Mouse (Mus musculus) WW6 (cell line): ENCODE measurements at regions not wholly inside any gene's neighbourhood (a gene's known extent, or its start where the extent isn't known, plus 50 kb on each side); places are given as distances from the start of the nearest gene placed in this dataset.

ENCODE experiments used
- DNase-seq: peaks from one replicate; pipeline ENCODE4 v3.0.0-alpha.2; 2013; ENCODE audit warnings: low read depth, low spot score

- no peak for DNase-seq
These were observed 59.7 kb upstream of the Tbx20 start for GRCm38 (mm10) chr9:24833766-24834165.

GRCm38 (mm10) chr9:24848210-24848609, 74.1 kb upstream of the Tbx20 start:
- DNase-seq: no peak

- no peak for DNase-seq
These were observed 85.4 kb upstream of the Tbx20 start for GRCm38 (mm10) chr9:24859459-24859858.

GRCm38 (mm10) chr9:24866390-24867173, 92.5 kb upstream of the Tbx20 start:
- no peak for DNase-seq

GRCm38 (mm10) chr9:24868746-24869145, 94.6 kb upstream of the Tbx20 start:
- DNase-seq: no peak

- DNase-seq: no peak
These were observed 100.5 kb upstream of the Tbx20 start for GRCm38 (mm10) chr9:24874434-24875143.

GRCm38 (mm10) chr9:24878384-24879174, 104.5 kb upstream of the Tbx20 start:
- peak; percentile 7 for DNase-seq

- DNase-seq: no peak
These were observed 105.6 kb upstream of the Tbx20 start for GRCm38 (mm10) chr9:24879662-24880061.

GRCm38 (mm10) chr9:24884011-24884410, 109.9 kb upstream of the Tbx20 start:
- DNase-seq: no peak

- no peak for DNase-seq
These were observed 114.2 kb upstream of the Tbx20 start for GRCm38 (mm10) chr9:24888282-24888681.

GRCm38 (mm10) chr9:24896498-24897261, 122.6 kb upstream of the Tbx20 start:
- DNase-seq: no peak

GRCm38 (mm10) chr9:24899206-24899928, 125.3 kb upstream of the Tbx20 start:
- DNase-seq: no peak

- DNase-seq: no peak
These were observed 129.6 kb upstream of the Tbx20 start for GRCm38 (mm10) chr9:24903706-24904105.

- DNase-seq: no peak
These were observed 135.2 kb upstream of the Tbx20 start for GRCm38 (mm10) chr9:24909086-24909979.

GRCm38 (mm10) chr9:24910738-24911137, 136.6 kb upstream of the Tbx20 start:
- DNase-seq: no peak

GRCm38 (mm10) chr9:24920031-24920445, 145.9 kb upstream of the Tbx20 start:
- no peak for DNase-seq

- DNase-seq: no peak
These were observed 148.2 kb upstream of the Tbx20 start for GRCm38 (mm10) chr9:24922051-24922860.

- no peak for DNase-seq
These were observed 149.4 kb upstream of the Tbx20 start for GRCm38 (mm10) chr9:24923514-24923913.

GRCm38 (mm10) chr9:24937731-24938130, 151.5 kb upstream of the Gm10181 start:
- DNase-seq: no peak
